Mouse (Mus musculus) lung, embryonic 16.5 days (tissue): Measurements from ENCODE around the gene Susd6. TPM values are rescaled to one million over a fixed set of nuclear protein-coding genes. Genes with fewer than 3 reads are reported as not detected.

Experiments
- ATAC-seq: fragments of 200-750 bp; cut with Nextera tagmentation; 2 replicates; pipeline ENCODE4 v1.8.0; 2017; ENCODE audit warnings: low read depth, mild to moderate bottlenecking, moderate library complexity
- H3K27ac ChIP-seq: fragments of 300-500 bp; sonication (generic); 2 replicates; pipeline ENCODE4 v1.5.1; 2014; ENCODE audit warnings: mild to moderate bottlenecking, control low read depth, low read length
- H3K27me3 ChIP-seq: fragments of 300-500 bp; sonication (generic); 2 replicates; pipeline ENCODE4 v1.6.1; 2014; ENCODE audit warnings: low read depth, low read length, mixed read lengths; ENCODE audit not compliant: control insufficient read depth, insufficient read depth
- H3K36me3 ChIP-seq: fragments of 300-500 bp; sonication (generic); 2 replicates; pipeline ENCODE4 v1.6.1; 2014; ENCODE audit warnings: low read length; ENCODE audit not compliant: control insufficient read depth, insufficient read depth
- H3K4me1 ChIP-seq: fragments of 300-500 bp; sonication (generic); replicated peaks from 2 replicates; pipeline ENCODE4 v1.6.1; 2014; ENCODE audit warnings: low read length, mixed read lengths; ENCODE audit not compliant: control insufficient read depth, insufficient read depth
- H3K4me2 ChIP-seq: fragments of 300-500 bp; sonication (generic); 2 replicates; pipeline ENCODE4 v1.6.1; 2014; ENCODE audit warnings: low read depth, low read length, control low read depth
- H3K4me3 ChIP-seq: fragments of 300-500 bp; sonication (generic); 2 replicates; pipeline ENCODE4 v1.5.1; 2014; ENCODE audit warnings: mild to moderate bottlenecking, low read length, control low read depth
- H3K9ac ChIP-seq: fragments of 300-500 bp; sonication (generic); 2 replicates; pipeline ENCODE4 v1.6.1; 2014; ENCODE audit warnings: low read length, control low read depth
- H3K9me3 ChIP-seq: fragments of 300-500 bp; sonication (generic); 2 replicates; pipeline ENCODE4 v1.6.1; 2016; ENCODE audit warnings: low read length; ENCODE audit not compliant: control insufficient read depth
- WGBS: fragments of 180-500 bp; shearing (Covaris S2); extraction: QIAGEN DNeasy Blood & Tissue Kit; methylation state at CpG from one replicate; pipeline ENCODE4 v1.1.7; 2014; 5-methylcytosine and 5-hydroxymethylcytosine counted together
- polyA plus RNA-seq: library from polyadenylated mRNA; unstranded; fragments of >200 nt; fragmentation: Nextera tagmentation; extraction: Ambion mirVana; gene quantifications from 2 replicates; pipeline ENCODE4 v1.2.1, GENCODE M21; 2015

Gene Susd6
- polyA plus RNA-seq, 1 experiment from 2014 or later, result 21.9 TPM

- no peaks in the 10 kb centered on the region for H3K9me3 ChIP-seq
- WGBS, result under 1% methylated on average over 24 of the region's 24 CpGs
- peaks cover 65% of the 10 kb centered on the region for H3K27me3 ChIP-seq
- no peak within 1 kb of the TSS for H3K27ac ChIP-seq
- no peak for ATAC-seq
- no peaks in the 10 kb centered on the region for H3K36me3 ChIP-seq
- H3K9ac ChIP-seq, result no peak within 1 kb of the TSS
- H3K4me2 ChIP-seq, result peak within 1 kb of the TSS; percentile 55
- H3K4me3 ChIP-seq, result peak within 1 kb of the TSS; percentile 43
- H3K4me1 ChIP-seq, result peaks cover 18% of the 10 kb centered on the region
Measured at GRCm38 (mm10) chr12:80760396-80760801, 29.9 kb upstream of the Susd6 start, which contains the start of gene Ccdc177. Gene Ccdc177 (minus strand): TSS chr12:80760687.

GRCm38 (mm10) chr12:80762982-80763381 lies 27.3 kb upstream of the Susd6 start:
- WGBS, result 69% methylated on average over 5 of the region's 5 CpGs
- no peak overlapping the region for H3K4me2 ChIP-seq
- H3K36me3 ChIP-seq, result no peaks in the 10 kb centered on the region
- H3K4me3 ChIP-seq, result no peak overlapping the region
- ATAC-seq, result no peak
- H3K4me1 ChIP-seq, result peaks cover 10% of the 10 kb centered on the region
- H3K27ac ChIP-seq, result no peak overlapping the region
- H3K9ac ChIP-seq, result no peak overlapping the region
- H3K27me3 ChIP-seq, result peaks cover 40% of the 10 kb centered on the region
- no peaks in the 10 kb centered on the region for H3K9me3 ChIP-seq

GRCm38 (mm10) chr12:80764116-80764515 lies 26.2 kb upstream of the Susd6 start:
- Histone ChIP-seq H3K9me3 (no peaks in the 10 kb centered on the region), H3K4me3 (no peak overlapping the region), H3K4me1 (peaks cover 2% of the 10 kb centered on the region), H3K27me3 (peaks cover 28% of the 10 kb centered on the region), H3K27ac (no peak overlapping the region), H3K9ac (no peak overlapping the region), H3K36me3 (no peaks in the 10 kb centered on the region), H3K4me2 (no peak overlapping the region)
- no peak for ATAC-seq
- WGBS, result 46% methylated on average over 4 of the region's 4 CpGs

- no peaks in the 10 kb centered on the region for H3K36me3 ChIP-seq
- no peak overlapping the region for H3K27ac ChIP-seq
- no peaks in the 10 kb centered on the region for H3K4me1 ChIP-seq
- no peak overlapping the region for H3K4me3 ChIP-seq
- no peaks in the 10 kb centered on the region for H3K27me3 ChIP-seq
- H3K9ac ChIP-seq, result no peak overlapping the region
- no peak overlapping the region; the same call in 1 of the 2 replicates for H3K4me2 ChIP-seq
- WGBS, result 17% methylated on average over 11 of the region's 11 CpGs
- ATAC-seq, result peak; percentile 94
- no peaks in the 10 kb centered on the region for H3K9me3 ChIP-seq
Measured at GRCm38 (mm10) chr12:80769697-80770096, 20.6 kb upstream of the Susd6 start.

- H3K4me1 ChIP-seq, result no peaks in the 10 kb centered on the region
- no peak overlapping the region for H3K9ac ChIP-seq
- H3K36me3 ChIP-seq, result no peaks in the 10 kb centered on the region
- no peak overlapping the region for H3K4me3 ChIP-seq
- H3K27me3 ChIP-seq, result no peaks in the 10 kb centered on the region
- no peak overlapping the region for H3K4me2 ChIP-seq
- 38% methylated on average over 7 of the region's 7 CpGs for WGBS
- no peaks in the 10 kb centered on the region for H3K9me3 ChIP-seq
- no peak for ATAC-seq
- H3K27ac ChIP-seq, result 0 out of 2 replicates have a peak overlapping the region, but pooled peaks have one; percentile 8
Measured at GRCm38 (mm10) chr12:80774786-80775185, 15.5 kb upstream of the Susd6 start.

DNA sequence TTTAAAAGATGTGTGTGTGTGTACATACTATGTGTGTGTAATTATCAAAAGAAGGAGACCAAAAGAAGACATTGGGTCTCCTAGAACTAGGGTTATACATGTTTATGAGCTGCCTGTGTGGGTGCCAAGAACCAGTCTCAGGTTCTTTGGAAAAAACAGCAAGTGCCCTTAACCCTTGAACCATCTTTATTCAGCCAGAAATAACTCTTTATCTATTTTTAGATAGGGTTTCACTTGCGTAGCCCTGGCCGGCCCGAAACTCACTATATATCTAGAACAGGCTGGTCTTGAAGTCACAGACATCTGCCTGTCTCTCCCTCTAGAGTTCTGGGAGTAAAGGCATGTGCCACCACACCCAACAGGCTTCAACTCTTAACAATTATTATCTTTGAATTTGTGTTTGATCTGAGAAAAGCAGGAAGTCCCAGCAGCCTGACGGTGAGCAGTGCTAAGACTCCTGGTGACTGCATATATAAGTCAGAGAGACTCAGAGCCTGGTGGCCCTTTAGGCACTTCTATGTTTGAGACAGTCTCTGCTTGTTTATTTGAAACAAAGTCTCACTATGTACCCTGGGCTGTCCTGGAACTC lies 14.2 kb upstream of the Susd6 start:
- no peaks in the 10 kb centered on the region for H3K27me3 ChIP-seq
- 59% methylated on average over 4 of the region's 4 CpGs for WGBS
- no peak overlapping the region for H3K4me3 ChIP-seq
- H3K36me3 ChIP-seq, result no peaks in the 10 kb centered on the region
- no peak for ATAC-seq
- no peak overlapping the region for H3K27ac ChIP-seq
- no peaks in the 10 kb centered on the region for H3K4me1 ChIP-seq
- no peaks in the 10 kb centered on the region for H3K9me3 ChIP-seq
- H3K9ac ChIP-seq, result no peak overlapping the region
- H3K4me2 ChIP-seq, result no peak overlapping the region

DNA sequence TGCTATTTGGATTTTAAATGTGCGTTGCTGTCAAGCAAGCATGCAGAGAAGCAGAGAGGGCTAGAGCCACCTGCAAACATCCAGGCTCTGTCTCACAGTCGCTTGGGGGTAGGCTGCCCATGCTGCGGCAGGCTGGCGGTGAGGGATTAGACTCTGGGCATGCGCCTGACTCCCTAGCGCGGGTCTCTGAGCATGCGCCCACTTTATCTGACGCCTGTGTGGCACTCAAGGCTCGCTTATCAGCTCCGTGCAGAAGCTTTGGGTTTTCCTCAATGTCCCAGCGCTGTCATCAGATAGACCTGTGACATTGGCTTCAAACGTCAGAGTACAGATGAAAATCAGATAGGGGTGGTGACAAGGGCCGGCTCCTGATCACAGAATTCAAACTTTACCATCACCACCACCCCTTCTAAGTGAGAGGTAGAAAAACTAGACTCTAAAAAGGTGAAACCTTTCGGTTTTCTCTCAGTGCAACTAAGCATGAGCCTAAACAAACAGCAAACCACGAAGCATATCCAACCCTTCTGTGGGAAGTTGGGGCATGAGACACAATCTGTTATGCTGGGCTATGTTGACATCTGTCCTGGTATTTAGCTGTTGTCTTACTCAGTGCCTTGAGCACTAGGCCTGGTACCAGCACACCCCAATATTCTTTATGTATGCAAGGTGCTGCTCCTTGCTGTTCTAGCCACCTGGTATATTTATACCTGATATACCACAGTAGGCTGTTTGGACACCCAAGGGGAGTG lies 11.9 kb upstream of the Susd6 start:
- no peaks in the 10 kb centered on the region for H3K4me1 ChIP-seq
- H3K4me2 ChIP-seq, result no peak overlapping the region
- ATAC-seq, result no peak
- H3K9ac ChIP-seq, result no peak overlapping the region
- H3K4me3 ChIP-seq, result no peak overlapping the region
- no peaks in the 10 kb centered on the region for H3K27me3 ChIP-seq
- H3K9me3 ChIP-seq, result no peaks in the 10 kb centered on the region
- H3K27ac ChIP-seq, result no peak overlapping the region
- no peaks in the 10 kb centered on the region for H3K36me3 ChIP-seq
- WGBS, result 61% methylated on average over 16 of the region's 16 CpGs

DNA sequence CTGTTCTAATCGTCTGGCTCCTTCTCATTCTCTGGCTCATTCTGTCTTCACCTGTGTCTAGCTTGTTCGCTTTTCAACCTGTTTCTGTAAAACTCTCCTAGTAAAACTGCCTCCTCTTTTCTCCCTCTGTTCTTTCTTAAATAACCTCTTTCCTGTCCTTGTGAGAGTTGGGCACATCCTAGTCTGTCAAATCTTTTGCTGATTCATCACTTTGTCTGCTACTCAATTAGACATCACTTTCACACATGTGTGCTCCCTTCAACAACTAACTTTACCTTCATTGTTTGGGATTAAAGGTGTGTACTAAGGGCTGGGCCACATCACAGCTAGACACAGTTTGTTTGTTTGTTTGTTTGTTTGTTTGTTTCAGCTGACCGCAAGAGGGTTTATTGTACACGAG lies 10.6 kb upstream of the Susd6 start:
- H3K36me3 ChIP-seq, result no peaks in the 10 kb centered on the region
- no peak overlapping the region for H3K4me3 ChIP-seq
- H3K4me2 ChIP-seq, result no peak overlapping the region
- no peak overlapping the region for H3K9ac ChIP-seq
- no peak for ATAC-seq
- 84% methylated on average over 4 of the region's 4 CpGs for WGBS
- no peak overlapping the region for H3K27ac ChIP-seq
- no peaks in the 10 kb centered on the region for H3K4me1 ChIP-seq
- no peaks in the 10 kb centered on the region for H3K9me3 ChIP-seq
- H3K27me3 ChIP-seq, result no peaks in the 10 kb centered on the region

GRCm38 (mm10) chr12:80782190-80782589 lies 8.1 kb upstream of the Susd6 start:
- Histone ChIP-seq H3K36me3 (no peaks in the 10 kb centered on the region), H3K9ac (no peak overlapping the region), H3K4me3 (no peak overlapping the region), H3K4me2 (no peak overlapping the region), H3K4me1 (no peaks in the 10 kb centered on the region), H3K9me3 (no peaks in the 10 kb centered on the region), H3K27ac (no peak overlapping the region), H3K27me3 (no peaks in the 10 kb centered on the region)
- WGBS, result 39% methylated on average over 3 of the region's 3 CpGs
- no peak for ATAC-seq
